Mouse (Mus musculus) forebrain, postnatal 0 days (tissue): ENCODE measurements around the gene Pkd1. TPM values are rescaled to one million over a fixed set of nuclear protein-coding genes. Genes with fewer than 3 reads are reported as not detected.

Experiments
- ATAC-seq: fragments of 200-750 bp; cut with Nextera tagmentation; 2 replicates; pipeline ENCODE4 v1.8.0; 2017; ENCODE audit warnings: mild to moderate bottlenecking, moderate library complexity
- DNase-seq: peaks from one replicate; pipeline ENCODE4 v3.0.0-alpha.2; 2015
- H3K27ac ChIP-seq: fragments of 300-500 bp; sonication (generic); 2 replicates; pipeline ENCODE4 v1.5.1; 2014; ENCODE audit warnings: low read depth, mild to moderate bottlenecking, antibody characterized with exemption, low read length, moderate library complexity, mixed read lengths
- H3K27me3 ChIP-seq: fragments of 300-500 bp; sonication (generic); 2 replicates; pipeline ENCODE4 v1.6.1; 2014; ENCODE audit warnings: mild to moderate bottlenecking, low read length, mixed read lengths; ENCODE audit not compliant: insufficient read depth
- H3K36me3 ChIP-seq: fragments of 300-500 bp; sonication (generic); 2 replicates; pipeline ENCODE4 v1.6.1; 2014; ENCODE audit warnings: mild to moderate bottlenecking, moderate library complexity; ENCODE audit not compliant: insufficient read depth
- H3K4me1 ChIP-seq: fragments of 300-500 bp; sonication (generic); 2 replicates; pipeline ENCODE4 v1.6.1; 2014; ENCODE audit warnings: antibody characterized with exemption; ENCODE audit not compliant: insufficient read depth
- H3K4me2 ChIP-seq: fragments of 300-500 bp; sonication (generic); 2 replicates; pipeline ENCODE4 v1.6.1; 2014; ENCODE audit warnings: low read depth, mild to moderate bottlenecking, moderate library complexity
- H3K4me3 ChIP-seq: fragments of 300-500 bp; sonication (generic); 2 replicates; pipeline ENCODE4 v1.5.1; 2014; ENCODE audit warnings: low read depth, low read length, mixed read lengths
- H3K9ac ChIP-seq: fragments of 300-500 bp; sonication (generic); 2 replicates; pipeline ENCODE4 v1.6.1; 2014; ENCODE audit warnings: mild to moderate bottlenecking
- H3K9me3 ChIP-seq: fragments of 300-500 bp; sonication (generic); 2 replicates; pipeline ENCODE4 v1.6.1; 2016; ENCODE audit warnings: low read length
- CTCF ChIP-seq: sonication (generic); IDR thresholded peaks from 2 replicates; pipeline ENCODE4 v1.5.1; 2016; ENCODE audit warnings: antibody characterized with exemption, control low read depth, low read depth
- WGBS: fragments of 180-500 bp; shearing (Covaris S2); extraction: QIAGEN DNeasy Blood & Tissue Kit; methylation state at CpG from one replicate; pipeline ENCODE4 v1.1.7; 2014; 5-methylcytosine and 5-hydroxymethylcytosine counted together
- polyA plus RNA-seq: library from polyadenylated mRNA; unstranded; fragments of >200 nt; fragmentation: Nextera tagmentation; extraction: Ambion mirVana; gene quantifications from 2 replicates; pipeline ENCODE4 v1.2.1, GENCODE M21; 2015
- total RNA-seq: library from RNA; depleted of rRNA; stranded (reverse); fragments of >200 nt; gene quantifications from 2 replicates; pipeline ENCODE4 v1.2.3, GENCODE M21; 2014

Pkd1 gene
- total and polyA plus RNA-seq, 2 experiments from 2014 or later: 8.9 to 58.8 TPM

GRCm38 (mm10) chr17:24628646-24629045, 79.0 kb downstream of the Pkd1 start:
- Histone ChIP-seq H3K4me3 (no peak overlapping the region), H3K9ac (no peak overlapping the region), H3K27ac (no peak overlapping the region), H3K4me1 (peaks cover 9% of the 10 kb centered on the region; the same call in 1 of the 2 replicates), H3K4me2 (no peak overlapping the region), H3K27me3 (no peaks in the 10 kb centered on the region), H3K36me3 (peaks cover 73% of the 10 kb centered on the region), H3K9me3 (no peaks in the 10 kb centered on the region)
- 53% methylated on average over 5 of the region's 5 CpGs for WGBS
- no peak for ATAC-seq
- TF ChIP-seq CTCF: peak; percentile 89
- DNase-seq: peak; percentile 57

GRCm38 (mm10) chr17:24630072-24630471, 80.4 kb downstream of the Pkd1 start:
- Histone ChIP-seq H3K4me3 (no peak overlapping the region), H3K4me2 (no peak overlapping the region), H3K27ac (no peak overlapping the region), H3K9ac (no peak overlapping the region), H3K4me1 (peaks cover 9% of the 10 kb centered on the region; the same call in 1 of the 2 replicates), H3K9me3 (no peaks in the 10 kb centered on the region), H3K27me3 (no peaks in the 10 kb centered on the region), H3K36me3 (peaks cover 59% of the 10 kb centered on the region)
- DNase-seq (no peak), ATAC-seq (no peak)
- 87% methylated on average over 14 of the region's 14 CpGs for WGBS
- no peak for TF ChIP-seq CTCF

GRCm38 (mm10) chr17:24632167-24632812, 82.7 kb downstream of the Pkd1 start, which contains the start of the genes Tsc2 and Nthl1:
Gene Tsc2, minus strand, starts transcription at chr17:24632630.
Gene Nthl1, plus strand, starts transcription at chr17:24632680.
- peak within 1 kb of the TSS; percentile 71 for H3K27ac ChIP-seq
- peak; percentile 89 for DNase-seq
- peak within 1 kb of the TSS; percentile 86 for H3K4me2 ChIP-seq
- TF ChIP-seq CTCF: no peak
- WGBS: 2% methylated on average over 51 of the region's 51 CpGs
- peaks cover 37% of the 10 kb centered on the region for H3K36me3 ChIP-seq
- peak; percentile 97 for ATAC-seq
- H3K27me3 ChIP-seq: no peaks in the 10 kb centered on the region
- peak within 1 kb of the TSS; percentile 65 for H3K4me3 ChIP-seq
- peak within 1 kb of the TSS; percentile 62 for H3K9ac ChIP-seq
- H3K9me3 ChIP-seq: no peaks in the 10 kb centered on the region
- H3K4me1 ChIP-seq: peaks cover 9% of the 10 kb centered on the region; the same call in 1 of the 2 replicates

- WGBS: 8% methylated on average over 22 of the region's 22 CpGs
- Histone ChIP-seq H3K36me3 (peaks cover 31% of the 10 kb centered on the region), H3K4me2 (peak overlapping the region; percentile 86), H3K4me1 (peaks cover 9% of the 10 kb centered on the region; the same call in 1 of the 2 replicates), H3K4me3 (peak overlapping the region; percentile 65), H3K9me3 (no peaks in the 10 kb centered on the region), H3K9ac (peak overlapping the region; percentile 62), H3K27ac (peak overlapping the region; percentile 71), H3K27me3 (no peaks in the 10 kb centered on the region)
- no peak for TF ChIP-seq CTCF
- DNase-seq (peak; percentile 21), ATAC-seq (peak; percentile 14)
Measured at GRCm38 (mm10) chr17:24632813-24633449, 83.3 kb downstream of the Pkd1 start.

- DNase-seq: no peak
- Histone ChIP-seq H3K4me1 (peaks cover 9% of the 10 kb centered on the region; the same call in 1 of the 2 replicates), H3K9ac (no peak overlapping the region), H3K27ac (no peak overlapping the region), H3K4me3 (no peak overlapping the region), H3K9me3 (no peaks in the 10 kb centered on the region), H3K4me2 (no peak overlapping the region), H3K27me3 (no peaks in the 10 kb centered on the region), H3K36me3 (peaks cover 31% of the 10 kb centered on the region)
- TF ChIP-seq CTCF: no peak
- WGBS: 95% methylated on average over 11 of the region's 11 CpGs
- ATAC-seq: no peak
Measured at GRCm38 (mm10) chr17:24633831-24634230, 84.2 kb downstream of the Pkd1 start.

GRCm38 (mm10) chr17:24635024-24635423, 85.4 kb downstream of the Pkd1 start:
- H3K4me3 ChIP-seq: no peak overlapping the region
- WGBS: 90% methylated on average over 4 of the region's 4 CpGs
- peaks cover 26% of the 10 kb centered on the region for H3K36me3 ChIP-seq
- ATAC-seq (no peak), DNase-seq (no peak)
- TF ChIP-seq CTCF: no peak
- H3K9me3 ChIP-seq: no peaks in the 10 kb centered on the region
- peaks cover 9% of the 10 kb centered on the region; the same call in 1 of the 2 replicates for H3K4me1 ChIP-seq
- no peak overlapping the region for H3K27ac ChIP-seq
- H3K4me2 ChIP-seq: no peak overlapping the region
- no peaks in the 10 kb centered on the region for H3K27me3 ChIP-seq
- no peak overlapping the region for H3K9ac ChIP-seq

GRCm38 (mm10) chr17:24635694-24636093, 86.1 kb downstream of the Pkd1 start:
- no peak overlapping the region for H3K4me2 ChIP-seq
- H3K4me3 ChIP-seq: no peak overlapping the region
- peaks cover 23% of the 10 kb centered on the region for H3K36me3 ChIP-seq
- DNase-seq (no peak), ATAC-seq (no peak)
- H3K4me1 ChIP-seq: peaks cover 9% of the 10 kb centered on the region; the same call in 1 of the 2 replicates
- H3K27ac ChIP-seq: no peak overlapping the region
- no peak for TF ChIP-seq CTCF
- H3K9me3 ChIP-seq: no peaks in the 10 kb centered on the region
- H3K9ac ChIP-seq: no peak overlapping the region
- WGBS: 95% methylated on average over 5 of the region's 5 CpGs
- H3K27me3 ChIP-seq: no peaks in the 10 kb centered on the region
